Mouse (Mus musculus) stomach, adult 2 months (tissue): ENCODE measurements around the gene Rgs11. TPM values are rescaled to one million over a fixed set of nuclear protein-coding genes. Genes with fewer than 3 reads are reported as not detected.

ENCODE experiments used
- polyA plus RNA-seq: library from polyadenylated mRNA; depleted of rRNA; stranded (reverse); fragments of >200 nt; gene quantifications from 2 replicates; pipeline ENCODE4 v1.2.3, GENCODE M21; 2012; rRNA removed

The Rgs11 gene
- polyA plus RNA-seq, result 58.1 and 61.3 TPM in 2 replicates

GRCm38 (mm10) chr17:26202737-26203136 lies at the start of gene Rgs11:
Gene Rgs11 (plus strand): TSS chr17:26202951.

GRCm38 (mm10) chr17:26198892-26199291 lies 3.9 kb upstream of the Rgs11 start, which contains the start of gene Pdia2:
Gene Pdia2 (minus strand): TSS chr17:26199087.

DNA sequence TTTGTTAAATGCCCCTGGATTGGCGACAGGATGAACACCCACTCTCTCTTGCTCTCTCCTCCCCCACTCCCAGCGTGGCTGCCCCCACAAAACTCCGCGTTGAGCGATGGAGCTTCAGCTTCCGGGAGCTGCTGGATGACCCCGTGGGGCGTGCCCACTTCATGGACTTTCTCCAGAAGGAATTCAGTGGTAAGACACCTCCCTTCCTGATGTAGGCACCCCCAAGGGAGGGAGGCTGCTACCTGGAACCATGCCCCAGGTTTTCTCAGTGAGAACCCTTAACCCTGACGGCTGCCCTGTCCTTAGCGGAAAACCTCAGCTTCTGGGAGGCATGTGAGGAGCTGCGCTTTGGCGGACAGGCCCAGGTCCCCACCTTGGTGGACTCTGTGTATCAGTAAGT lies 4.9 kb downstream of the Rgs11 start, which contains the start of gene Arhgdig:
Gene Arhgdig, minus strand, starts transcription at position 101 of the 400 bp plus-strand sequence.

GRCm38 (mm10) chr17:26244101-26244841 lies 41.5 kb downstream of the Rgs11 start, which contains the start of gene Fam234a:
Gene Fam234a (minus strand): TSS chr17:26244242.

GRCm38 (mm10) chr17:26252539-26253251 lies 49.9 kb downstream of the Rgs11 start, which contains the start of gene Luc7l:
Gene Luc7l (plus strand): TSS chr17:26252896.

Other genes starting within 250 kb of the Rgs11 start
- gene Capn15, start 217.2 kb upstream of the Rgs11 start, polyA plus RNA-seq, result 31.3 and 34.1 TPM in 2 replicates
- 14.1 and 15.5 TPM in 2 replicates for gene Rab11fip3, start 133.4 kb upstream of the Rgs11 start, polyA plus RNA-seq
- gene Decr2, start 112.6 kb upstream of the Rgs11 start, polyA plus RNA-seq, result 5.6 and 7.4 TPM in 2 replicates
- gene Nme4, start 107.3 kb upstream of the Rgs11 start, polyA plus RNA-seq, result 8.3 and 8.5 TPM in 2 replicates
- 135 and 158 TPM in 2 replicates for gene Tmem8, start 89.7 kb upstream of the Rgs11 start, polyA plus RNA-seq
- 44.7 and 53.8 TPM in 2 replicates for gene Mrpl28, start 79.5 kb upstream of the Rgs11 start, polyA plus RNA-seq
- gene Axin1, start 64.3 kb upstream of the Rgs11 start, polyA plus RNA-seq, result 7.6 and 7.9 TPM in 2 replicates
- gene Pdia2, start 3.9 kb upstream of the Rgs11 start, polyA plus RNA-seq, result 91.3 and 169 TPM in 2 replicates
- gene Arhgdig, start 4.8 kb downstream of the Rgs11 start, polyA plus RNA-seq, result 69.9 and 87.1 TPM in 2 replicates
- gene Fam234a, start 41.3 kb downstream of the Rgs11 start, polyA plus RNA-seq, result 70.3 and 81.2 TPM in 2 replicates
- gene Luc7l, start 49.9 kb downstream of the Rgs11 start, polyA plus RNA-seq, result 6.8 and 6.9 TPM in 2 replicates
- gene Neurl1b, start 211.9 kb downstream of the Rgs11 start, polyA plus RNA-seq, result 6.8 and 17.5 TPM in 2 replicates